Mouse (Mus musculus): ENCODE data around the gene Dusp1. TPM values are rescaled to one million over a fixed set of nuclear protein-coding genes. Genes with fewer than 3 reads are reported as not detected.
A peak's percentile ranks its signal among the peaks of the same experiment; 100 is the strongest.

The Dusp1 gene
- total RNA-seq, 2 experiments from 2014 or later = 60.1 to 100 TPM

GRCm38 (mm10) chr17:26484626-26485421, 77.1 kb downstream of the Dusp1 start:
- intact Hi-C loops (cut with DNase I) = no loop called here
- DNase-seq = no peak

GRCm38 (mm10) chr17:26480956-26481355, 81.0 kb downstream of the Dusp1 start:
- DNase-seq = no peak
- intact Hi-C loops (cut with DNase I) = no loop called here

- peak; percentile 64 to 68 for DNase-seq
Observed at GRCm38 (mm10) chr17:26479619-26480018, 82.3 kb downstream of the Dusp1 start.

GRCm38 (mm10) chr17:26478672-26479071, 83.3 kb downstream of the Dusp1 start:
- intact Hi-C loops (cut with DNase I) = no loop called here
- peak; percentile 56 to 75 for DNase-seq

More at GRCm38 (mm10) chr17:26479619-26480018, 82.3 kb downstream of the Dusp1 start:
- intact Hi-C loops (cut with DNase I) = no loop called here

GRCm38 (mm10) chr17:26476871-26477270, 85.1 kb downstream of the Dusp1 start:
- intact Hi-C loops (cut with DNase I) = no loop called here
- DNase-seq = no peak

- no peak for DNase-seq
- intact Hi-C loops (cut with DNase I) = loop anchor here (5.0 kb wide), 1 partner anchor 114 kb away; no protein-coding TSS in a partner anchor
Observed at GRCm38 (mm10) chr17:26468102-26468894, 93.6 kb downstream of the Dusp1 start.

GRCm38 (mm10) chr17:26467619-26468018, 94.3 kb downstream of the Dusp1 start:
- no peak for DNase-seq
- intact Hi-C loops (cut with DNase I) = loop anchor here (5.0 kb wide), 1 partner anchor 115 kb away; no protein-coding TSS in a partner anchor

GRCm38 (mm10) chr17:26466741-26467150, 95.2 kb downstream of the Dusp1 start:
- DNase-seq = peak; percentile 86 to 92

GRCm38 (mm10) chr17:26464972-26465371, 97.0 kb downstream of the Dusp1 start:
- intact Hi-C loops (cut with DNase I) = loop anchor here (2.0 to 5.0 kb wide), 4 partner anchors 117 to 317 kb away; partner anchors contain the start of genes Bnip1 and Crebrf
- DNase-seq = peak; percentile 53 to 62

More at GRCm38 (mm10) chr17:26466741-26467150, 95.2 kb downstream of the Dusp1 start:
- intact Hi-C loops (cut with DNase I) = loop anchor here (1.0 to 5.0 kb wide), 4 partner anchors 38 to 172 kb away; no protein-coding TSS in a partner anchor

GRCm38 (mm10) chr17:26464481-26464880, 97.4 kb downstream of the Dusp1 start:
- intact Hi-C loops (cut with DNase I) = loop anchor here (2.0 to 5.0 kb wide), 3 partner anchors 132 to 318 kb away; partner anchors contain the start of genes Bnip1 and Crebrf
- no peak for DNase-seq

GRCm38 (mm10) chr17:26463984-26464383, 97.9 kb downstream of the Dusp1 start:
- no peak for DNase-seq
- intact Hi-C loops (cut with DNase I) = loop anchor here (2.0 to 5.0 kb wide), 3 partner anchors 133 to 318 kb away; partner anchors contain the start of genes Bnip1 and Crebrf

- DNase-seq = no peak
- intact Hi-C loops (cut with DNase I) = loop anchor here (5.0 kb wide), 2 partner anchors 254 to 319 kb away; partner anchors contain the start of genes Bnip1 and Crebrf
Observed at GRCm38 (mm10) chr17:26463432-26463831, 98.5 kb downstream of the Dusp1 start.

GRCm38 (mm10) chr17:26462634-26463170, 99.2 kb downstream of the Dusp1 start:
- intact Hi-C loops (cut with DNase I) = loop anchor here (1.0 to 5.0 kb wide), 3 partner anchors 255 to 422 kb away; partner anchors contain the start of genes Bnip1 and Crebrf

GRCm38 (mm10) chr17:26458049-26458448, 103.9 kb downstream of the Dusp1 start:
- DNase-seq = no peak
- intact Hi-C loops (cut with DNase I) = no loop called here

More at GRCm38 (mm10) chr17:26462634-26463170, 99.2 kb downstream of the Dusp1 start:
- DNase-seq = peak; percentile 79 to 89

- DNase-seq = no peak
- intact Hi-C loops (cut with DNase I) = no loop called here
Observed at GRCm38 (mm10) chr17:26457506-26457905, 104.4 kb downstream of the Dusp1 start.

Small RNA genes within 50 kb of the gene (microRNA-seq; reads per million reads assigned to microRNA genes)
- gene Gm22420 = 0 reads per million in 2 experiments

Other genes with a start within 250 kb of the Dusp1 start
- gene Neurl1b, start 147.3 kb downstream of the Dusp1 start, total RNA-seq (2021) = 10 to 100 TPM; 23.8 to 24.3 TPM
- 10 to 100 TPM; 84.4 to 87.8 TPM for gene Ergic1, start 639 bp downstream of the Dusp1 start, total RNA-seq (2021)
- 10 to 100 TPM; 87.1 to 87.8 TPM for gene Atp6v0e, start 101.1 kb upstream of the Dusp1 start, total RNA-seq (2021)
- 10 to 100 TPM; 31.8 to 36.0 TPM for gene Crebrf, start 153.5 kb upstream of the Dusp1 start, total RNA-seq (2021)
- gene Bnip1, start 218.9 kb upstream of the Dusp1 start, total RNA-seq (2021) = 10 to 100 TPM; 35.7 to 38.2 TPM

Measured in heart, postnatal 10 days (tissue).